Mouse (Mus musculus) layer of hippocampus, adult 18-20 months (tissue): ENCODE data around the gene Ifi27. TPM values are rescaled to one million over a fixed set of nuclear protein-coding genes. Genes with fewer than 3 reads are reported as not detected.
"Not testable (repeated sequence)": the region's sequence is repeated elsewhere in the genome, so short reads cannot be mapped to it uniquely, and the experiment has no call there.

Experiments
- DNase-seq, 2 experiments: peaks; one replicate each; pipeline ENCODE4 v3.0.0; 2022; ENCODE audit warnings: low spot score in 2 of 2
- total RNA-seq, 2 experiments: library from RNA; stranded (reverse); gene quantifications; 2 replicates each; pipeline ENCODE4 v1.2.3; 2021

Gene Ifi27
- total RNA-seq, 2 experiments from 2014 or later: 119 to 120 TPM

DNA sequence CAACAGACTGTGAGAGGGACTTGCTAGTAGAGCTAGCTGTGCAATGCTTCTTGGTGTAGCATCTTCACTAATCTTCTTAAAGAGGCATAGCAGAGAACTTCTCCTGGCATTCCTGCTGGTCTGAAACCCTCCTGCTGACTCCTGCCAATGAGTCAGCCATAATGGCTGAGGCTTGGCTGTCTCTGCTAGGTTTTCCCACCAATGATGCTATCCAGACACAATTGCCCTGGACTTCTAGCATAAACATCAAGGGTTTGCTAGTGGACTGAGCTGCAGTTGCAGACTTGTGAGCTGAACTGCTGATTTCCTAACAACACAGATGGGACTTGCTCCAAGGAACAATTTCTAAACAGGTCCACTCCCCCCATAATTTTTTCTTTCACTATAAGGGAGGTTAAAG, 19.4 kb downstream of the Ifi27 start:
- DNase-seq: no peak

- DNase-seq: not testable (repeated sequence)
Observed at GRCm38 (mm10) chr12:103456727-103457126, 22.7 kb downstream of the Ifi27 start.

- DNase-seq: no peak
Observed at GRCm38 (mm10) chr12:103457140-103457539, 23.1 kb downstream of the Ifi27 start, which contains the start of gene Ifi27l2b. Gene Ifi27l2b, minus strand, starts transcription at chr12:103457223.

DNA sequence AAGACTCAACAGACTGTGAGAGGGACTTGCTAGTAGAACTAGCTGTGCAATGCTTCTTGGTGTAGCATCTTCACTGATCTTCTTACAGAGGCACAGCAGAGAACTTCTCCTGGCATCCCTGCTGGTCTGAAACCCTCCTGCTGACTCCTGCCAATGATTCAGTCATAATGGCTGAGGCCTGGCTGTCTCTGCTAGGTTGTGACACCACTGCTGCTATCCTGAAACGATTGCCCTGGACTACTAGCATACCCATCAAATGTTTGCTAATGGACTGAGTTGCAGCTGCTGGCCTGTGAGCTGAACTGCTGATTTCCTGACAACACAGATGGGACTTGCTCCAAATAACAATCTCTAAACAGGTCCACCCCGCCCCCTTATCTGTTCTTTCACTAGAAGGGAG, 40.5 kb downstream of the Ifi27 start:
- no peak for DNase-seq

DNA sequence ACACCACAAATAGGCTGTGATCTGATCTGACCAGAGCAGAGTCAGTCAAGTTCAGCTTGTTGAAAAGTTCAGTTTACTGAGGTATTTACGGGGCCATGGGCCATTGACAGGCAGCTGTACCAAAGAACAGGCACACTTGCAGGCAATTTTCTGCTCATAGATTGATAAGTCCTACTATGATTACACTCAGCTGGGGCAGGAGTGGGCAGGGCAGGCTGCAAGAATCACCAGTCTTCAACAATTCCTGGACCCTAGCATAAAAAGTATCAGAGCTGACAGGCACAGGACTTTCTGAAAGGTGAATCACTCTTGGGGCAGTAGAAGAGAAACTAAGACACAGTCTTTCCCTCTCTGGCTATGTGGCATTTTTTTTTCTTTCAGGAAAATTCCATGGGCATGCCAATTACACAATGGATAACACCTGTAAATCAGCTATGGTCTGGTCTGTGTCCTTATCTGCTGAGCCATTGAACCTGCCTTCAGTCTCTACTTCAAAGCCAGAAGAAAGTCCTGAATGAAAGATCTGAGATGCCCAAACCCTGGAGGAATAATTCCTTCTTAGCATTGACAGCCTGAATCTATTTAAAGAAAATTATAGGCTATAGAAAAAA, 42.9 kb downstream of the Ifi27 start:
- no peak for DNase-seq

- DNase-seq: no peak
Observed at GRCm38 (mm10) chr12:103477461-103478015, 43.5 kb downstream of the Ifi27 start.

- DNase-seq: no peak
Observed at GRCm38 (mm10) chr12:103481671-103482070, 47.7 kb downstream of the Ifi27 start.

- DNase-seq: no peak
Observed at GRCm38 (mm10) chr12:103482781-103483180, 48.8 kb downstream of the Ifi27 start.

GRCm38 (mm10) chr12:103484200-103484972, 50.4 kb downstream of the Ifi27 start:
- DNase-seq: not testable (repeated sequence)

- DNase-seq: no peak
Observed at GRCm38 (mm10) chr12:103486726-103487125, 52.7 kb downstream of the Ifi27 start.

- no peak for DNase-seq
Observed at GRCm38 (mm10) chr12:103487276-103487675, 53.3 kb downstream of the Ifi27 start.

GRCm38 (mm10) chr12:103487750-103488149, 53.7 kb downstream of the Ifi27 start:
- no peak for DNase-seq

Other genes starting within 250 kb of the Ifi27 start
- 1 to 10 TPM; 2.8 to 3.9 TPM for gene Prima1, start 192.1 kb upstream of the Ifi27 start, total RNA-seq
- 1 to 10 TPM in 1 of 2 experiments, under 1 TPM in 1; 0.96 to 1.5 TPM for gene Fam181a, start 123.2 kb upstream of the Ifi27 start, total RNA-seq
- gene Asb2, start 78.2 kb upstream of the Ifi27 start, total RNA-seq: 1 to 10 TPM; 1.8 to 2.1 TPM
- 10 to 100 TPM; 48.0 to 51.3 TPM for gene Otub2, start 45.5 kb upstream of the Ifi27 start, total RNA-seq
- gene 9330161L09Rik, start 26.4 kb upstream of the Ifi27 start, total RNA-seq: 1 to 10 TPM; 2.6 to 2.8 TPM
- 100 to 1,000 TPM; 247 to 250 TPM for gene Ddx24, start 8.4 kb upstream of the Ifi27 start, total RNA-seq
- 1 to 10 TPM; 1.6 to 1.7 TPM for gene Ifi27l2a, start 9.5 kb downstream of the Ifi27 start, total RNA-seq
- not detected for gene Ifi27l2b, start 23.0 kb downstream of the Ifi27 start, total RNA-seq
- 10 to 100 TPM; 44.6 to 50.3 TPM for gene Ppp4r4, start 98.1 kb downstream of the Ifi27 start, total RNA-seq
- gene Serpina10, start 197.2 kb downstream of the Ifi27 start, total RNA-seq: not detected
- not detected for gene Serpina6, start 223.0 kb downstream of the Ifi27 start, total RNA-seq
- not detected for gene Serpina16, start 241.9 kb downstream of the Ifi27 start, total RNA-seq